Mouse (Mus musculus): ENCODE results near the gene Zfp688. TPM values are rescaled to one million over a fixed set of nuclear protein-coding genes. Genes with fewer than 3 reads are reported as not detected.
"Not testable (repeated sequence)": the region's sequence is repeated elsewhere in the genome, so short reads cannot be mapped to it uniquely, and the experiment has no call there.

Gene Zfp688
- polyA plus RNA-seq, 1 experiment from 2014 or later = 27.7 TPM

- H3K4me3 ChIP-seq (ENCODE audit: low read depth, low read length) = peak within 1 kb of the TSS; percentile 74
- not testable (repeated sequence) for H3K9me3 ChIP-seq (replicated peaks; ENCODE audit: control insufficient read depth, low read length, poor library complexity, severe bottlenecking); H3K36me3 ChIP-seq (ENCODE audit: control insufficient read depth, insufficient read depth, low read length); H3K4me1 ChIP-seq (ENCODE audit: control insufficient read depth, insufficient read depth, low read length); H3K27me3 ChIP-seq (ENCODE audit: control insufficient read depth, insufficient read depth, low read depth, low read length)
- peak; percentile 92 for ATAC-seq
- peak within 1 kb of the TSS; percentile 83 for H3K9ac ChIP-seq (ENCODE audit: low read depth, low read length)
- 1% methylated on average over 49 of the region's 49 CpGs for WGBS
- H3K27ac ChIP-seq (ENCODE audit: low read length) = peak within 1 kb of the TSS; percentile 78
- peak within 1 kb of the TSS; percentile 66 for H3K4me2 ChIP-seq (ENCODE audit: low read length)
Observed at GRCm38 (mm10) chr7:127375271-127376245, 46.3 kb downstream of the Zfp688 start, which contains the start of gene Zfp747. Gene Zfp747, minus strand, starts transcription at chr7:127376050.

DNA sequence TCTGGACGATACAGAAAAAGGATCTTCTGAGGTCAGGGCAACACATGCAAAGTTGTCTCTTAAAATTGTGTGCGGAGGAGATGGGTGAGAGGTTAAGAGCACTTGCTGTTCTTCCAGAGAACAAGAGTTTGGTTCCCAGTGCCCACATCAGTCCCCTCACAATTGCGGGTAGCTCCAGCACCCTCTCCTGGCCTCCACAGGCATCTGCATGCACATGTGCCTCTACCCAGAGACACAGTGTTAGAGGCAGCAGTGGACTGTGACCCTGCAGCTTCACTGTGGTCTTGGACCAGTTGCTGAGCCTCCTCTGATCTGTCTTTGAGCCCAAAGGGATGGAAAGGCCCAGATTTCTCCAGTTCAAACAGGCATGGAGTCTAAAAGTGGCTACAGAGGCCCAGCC is 50.0 kb downstream of the Zfp688 start:
- 80% methylated on average over 3 of the region's 3 CpGs for WGBS
- not testable (repeated sequence) for H3K4me2 ChIP-seq (ENCODE audit: low read length)

DNA sequence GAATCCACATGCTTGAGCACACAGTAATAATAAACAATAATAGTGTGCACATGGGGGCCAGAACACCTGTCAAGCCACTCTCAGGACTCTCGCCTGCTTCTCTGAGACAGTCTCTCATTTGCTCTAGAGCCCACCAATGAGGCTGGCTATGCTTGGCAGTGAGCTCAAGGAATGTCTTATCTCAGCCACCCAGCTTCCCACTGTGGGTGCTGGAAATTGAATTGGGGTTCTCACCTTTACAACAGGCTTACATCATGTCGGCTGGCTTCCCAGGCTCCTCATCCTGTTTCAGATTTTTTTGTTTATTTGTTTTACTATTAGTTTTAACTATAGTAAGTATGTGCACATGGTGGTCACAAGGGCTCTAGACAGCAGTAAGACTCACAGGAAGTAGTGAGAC is 50.7 kb downstream of the Zfp688 start:
- Histone ChIP-seq H3K27ac (ENCODE audit: low read length) (no peak overlapping the region), H3K4me2 (ENCODE audit: low read length) (no peak overlapping the region), H3K9ac (ENCODE audit: low read depth, low read length) (no peak overlapping the region), H3K4me1 (ENCODE audit: control insufficient read depth, insufficient read depth, low read length) (0 out of 2 replicates have a peak, but pooled peaks cover 3% of the 10 kb centered on the region), H3K4me3 (ENCODE audit: low read depth, low read length) (no peak overlapping the region), H3K9me3 (replicated peaks; ENCODE audit: control insufficient read depth, low read length, poor library complexity, severe bottlenecking) (no peaks in the 10 kb centered on the region), H3K36me3 (ENCODE audit: control insufficient read depth, insufficient read depth, low read length) (no peaks in the 10 kb centered on the region; the same call in 1 of the 2 replicates), H3K27me3 (ENCODE audit: control insufficient read depth, insufficient read depth, low read depth, low read length) (no peaks in the 10 kb centered on the region)
- WGBS = 83% methylated on average over 2 of the region's 2 CpGs
- ATAC-seq = no peak

More for the DNA sequence above, 50.0 kb downstream of the Zfp688 start:
- H3K4me3 ChIP-seq (ENCODE audit: low read depth, low read length); ATAC-seq; H3K9me3 ChIP-seq (replicated peaks; ENCODE audit: control insufficient read depth, low read length, poor library complexity, severe bottlenecking); H3K9ac ChIP-seq (ENCODE audit: low read depth, low read length); H3K36me3 ChIP-seq (ENCODE audit: control insufficient read depth, insufficient read depth, low read length); H3K4me1 ChIP-seq (ENCODE audit: control insufficient read depth, insufficient read depth, low read length); H3K27me3 ChIP-seq (ENCODE audit: control insufficient read depth, insufficient read depth, low read depth, low read length); H3K27ac ChIP-seq (ENCODE audit: low read length): not testable (repeated sequence)

Other genes with a start within 250 kb of the Zfp688 start
- 76.1 and 85.7 TPM in 2 replicates for gene Cd2bp2, start 226.0 kb downstream of the Zfp688 start, polyA plus RNA-seq (2015; fragmentation: Nextera tagmentation; extraction: Ambion mirVana)
- 30.7 and 31.2 TPM in 2 replicates for gene Tbc1d10b, start 213.6 kb downstream of the Zfp688 start, polyA plus RNA-seq (2015; fragmentation: Nextera tagmentation; extraction: Ambion mirVana)
- 2.8 and 4.8 TPM in 2 replicates for gene Mylpf, start 213.2 kb downstream of the Zfp688 start, polyA plus RNA-seq (2015; fragmentation: Nextera tagmentation; extraction: Ambion mirVana)
- gene Zfp553, start 189.0 kb downstream of the Zfp688 start, polyA plus RNA-seq (2015; fragmentation: Nextera tagmentation; extraction: Ambion mirVana) = 48.7 and 54.9 TPM in 2 replicates
- gene Sept1, start 188.9 kb downstream of the Zfp688 start, polyA plus RNA-seq (2015; fragmentation: Nextera tagmentation; extraction: Ambion mirVana) = 14.3 and 15.5 TPM in 2 replicates
- gene Zfp771, start 177.8 kb downstream of the Zfp688 start, polyA plus RNA-seq (2015; fragmentation: Nextera tagmentation; extraction: Ambion mirVana) = 64.5 and 70.4 TPM in 2 replicates
- gene Dctpp1, start 161.4 kb downstream of the Zfp688 start, polyA plus RNA-seq (2015; fragmentation: Nextera tagmentation; extraction: Ambion mirVana) = 112 and 120 TPM in 2 replicates
- gene Sephs2, start 148.0 kb downstream of the Zfp688 start, polyA plus RNA-seq (2015; fragmentation: Nextera tagmentation; extraction: Ambion mirVana) = 59.4 and 59.7 TPM in 2 replicates
- gene Itgal, start 125.8 kb downstream of the Zfp688 start, polyA plus RNA-seq (2015; fragmentation: Nextera tagmentation; extraction: Ambion mirVana) = 0.25 and 0.31 TPM in 2 replicates
- 16.3 and 17.7 TPM in 2 replicates for gene Zfp768, start 76.5 kb downstream of the Zfp688 start, polyA plus RNA-seq (2015; fragmentation: Nextera tagmentation; extraction: Ambion mirVana)
- gene Zfp747, start 46.0 kb downstream of the Zfp688 start, polyA plus RNA-seq (2015; fragmentation: Nextera tagmentation; extraction: Ambion mirVana) = 10.1 and 10.5 TPM in 2 replicates
- gene 9130019O22Rik, start 34.9 kb downstream of the Zfp688 start, polyA plus RNA-seq (2015; fragmentation: Nextera tagmentation; extraction: Ambion mirVana) = 4.6 and 5.4 TPM in 2 replicates
- 4.9 and 6.3 TPM in 2 replicates for gene E430018J23Rik, start 28.4 kb downstream of the Zfp688 start, polyA plus RNA-seq (2015; fragmentation: Nextera tagmentation; extraction: Ambion mirVana)
- gene Zfp764, start 15.2 kb downstream of the Zfp688 start, polyA plus RNA-seq (2015; fragmentation: Nextera tagmentation; extraction: Ambion mirVana) = 4.9 and 5.3 TPM in 2 replicates
- gene Zfp689, start 27.1 kb upstream of the Zfp688 start, polyA plus RNA-seq (2015; fragmentation: Nextera tagmentation; extraction: Ambion mirVana) = 16.5 and 17.6 TPM in 2 replicates
- 32.9 and 36.0 TPM in 2 replicates for gene Prr14, start 37.5 kb upstream of the Zfp688 start, polyA plus RNA-seq (2015; fragmentation: Nextera tagmentation; extraction: Ambion mirVana)
- 9.1 and 12.5 TPM in 2 replicates for gene Fbrs, start 57.1 kb upstream of the Zfp688 start, polyA plus RNA-seq (2015; fragmentation: Nextera tagmentation; extraction: Ambion mirVana)
- 38.4 and 49.5 TPM in 2 replicates for gene Srcap, start 89.9 kb upstream of the Zfp688 start, polyA plus RNA-seq (2015; fragmentation: Nextera tagmentation; extraction: Ambion mirVana)
- 14.1 and 15.7 TPM in 2 replicates for gene Gm42715, start 97.5 kb upstream of the Zfp688 start, polyA plus RNA-seq (2015; fragmentation: Nextera tagmentation; extraction: Ambion mirVana)
- gene Tmem265, start 139.3 kb upstream of the Zfp688 start, polyA plus RNA-seq (2015; fragmentation: Nextera tagmentation; extraction: Ambion mirVana) = 8.5 and 9.4 TPM in 2 replicates
- gene Phkg2, start 151.3 kb upstream of the Zfp688 start, polyA plus RNA-seq (2015; fragmentation: Nextera tagmentation; extraction: Ambion mirVana) = 59.4 and 62.5 TPM in 2 replicates
- 10.2 and 11.9 TPM in 2 replicates for gene Ccdc189, start 166.5 kb upstream of the Zfp688 start, polyA plus RNA-seq (2015; fragmentation: Nextera tagmentation; extraction: Ambion mirVana)
- gene Rnf40, start 166.7 kb upstream of the Zfp688 start, polyA plus RNA-seq (2015; fragmentation: Nextera tagmentation; extraction: Ambion mirVana) = 50.3 and 56.7 TPM in 2 replicates
- 18.3 and 22.4 TPM in 2 replicates for gene Zfp629, start 193.7 kb upstream of the Zfp688 start, polyA plus RNA-seq (2015; fragmentation: Nextera tagmentation; extraction: Ambion mirVana)

All from midbrain, embryonic 16.5 days (tissue).